Mouse (Mus musculus) pancreas, adult 10 weeks (tissue): ENCODE measurements around the gene Ms4a4d. TPM values are rescaled to one million over a fixed set of nuclear protein-coding genes. Genes with fewer than 3 reads are reported as not detected.

ENCODE experiments used
- polyA plus RNA-seq: library from polyadenylated mRNA; stranded (reverse); fragments of 350-450 nt; fragmentation: Illumina TruSeq; extraction: RNeasy Lipid Tissue Mini Kit (QIAGEN cat#74804); gene quantifications from one replicate; pipeline ENCODE4 v1.2.3, GENCODE M21; 2015; ENCODE audit warnings: low read depth, low replicate concordance; ENCODE audit not compliant: insufficient read depth

Ms4a4d gene
- 8.9 TPM for polyA plus RNA-seq

GRCm38 (mm10) chr19:11536593-11536992, at the start of gene Ms4a4d:
Gene Ms4a4d (plus strand): TSS chr19:11536801.

DNA sequence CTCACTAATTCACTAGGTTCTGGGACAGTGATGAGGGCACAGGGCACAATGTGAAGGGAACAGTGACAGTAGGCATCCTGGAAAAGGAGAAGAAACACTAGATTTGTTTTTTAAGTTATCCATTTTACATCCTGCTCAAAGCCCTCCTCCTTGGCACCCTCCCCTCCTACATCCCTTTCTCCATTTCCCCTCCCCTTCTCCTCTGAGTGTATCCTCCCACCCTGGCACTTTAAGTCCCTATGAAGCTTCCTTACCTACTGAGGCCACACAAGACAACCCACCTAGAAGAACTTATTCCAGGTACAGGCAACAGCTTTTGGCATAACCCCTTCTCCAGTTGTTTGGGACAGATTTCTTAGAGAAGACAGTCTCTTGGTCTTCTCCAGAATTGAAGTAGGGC, 20.4 kb upstream of the Ms4a4d start, which contains the start of gene Ms4a6b:
Gene Ms4a6b, plus strand, starts transcription at position 267 of the 400 bp plus-strand sequence.

GRCm38 (mm10) chr19:11604603-11605002, 68.0 kb downstream of the Ms4a4d start, which contains the start of gene Ms4a6d:
Gene Ms4a6d (minus strand): TSS chr19:11604849.

Other genes starting within 250 kb of the Ms4a4d start
- 0.31 TPM for gene Ms4a14, start 222.3 kb upstream of the Ms4a4d start, polyA plus RNA-seq
- gene Ms4a7, start 200.7 kb upstream of the Ms4a4d start, polyA plus RNA-seq, result 1.9 TPM
- gene Ms4a4a, start 161.3 kb upstream of the Ms4a4d start, polyA plus RNA-seq, result 2.9 TPM
- gene Ms4a4c, start 132.0 kb upstream of the Ms4a4d start, polyA plus RNA-seq, result not detected
- gene Ms4a4b, start 93.2 kb upstream of the Ms4a4d start, polyA plus RNA-seq, result not detected
- 3.3 TPM for gene Ms4a6c, start 67.4 kb upstream of the Ms4a4d start, polyA plus RNA-seq
- gene Gm8369, start 50.9 kb upstream of the Ms4a4d start, polyA plus RNA-seq, result not detected
- gene Ms4a6b, start 20.3 kb upstream of the Ms4a4d start, polyA plus RNA-seq, result 3.0 TPM
- 2.2 TPM for gene Ms4a6d, start 68.0 kb downstream of the Ms4a4d start, polyA plus RNA-seq
- gene Ms4a2, start 86.9 kb downstream of the Ms4a4d start, polyA plus RNA-seq, result not detected
- not detected for gene Ms4a3, start 104.0 kb downstream of the Ms4a4d start, polyA plus RNA-seq
- not detected for gene Oosp2, start 123.8 kb downstream of the Ms4a4d start, polyA plus RNA-seq
- not detected for gene Oosp1, start 154.3 kb downstream of the Ms4a4d start, polyA plus RNA-seq
- gene Oosp3, start 160.3 kb downstream of the Ms4a4d start, polyA plus RNA-seq, result not detected
- gene Gif, start 210.8 kb downstream of the Ms4a4d start, polyA plus RNA-seq, result not detected
- 6.5 TPM for gene Mrpl16, start 233.6 kb downstream of the Ms4a4d start, polyA plus RNA-seq